Mouse (Mus musculus): ENCODE results near the gene Carns1. TPM values are rescaled to one million over a fixed set of nuclear protein-coding genes. Genes with fewer than 3 reads are reported as not detected.

The Carns1 gene
- polyA plus RNA-seq, 1 experiment, result 1.1 TPM

GRCm38 (mm10) chr19:4146366-4147021 lies 28.8 kb downstream of the Carns1 start:
- Histone ChIP-seq H3K27ac (ENCODE audit: insufficient read depth, low read depth, low read length) (peak overlapping the region; percentile 67), H3K4me1 (ENCODE audit: control insufficient read depth, insufficient read depth, low read length) (peaks cover 54% of the 10 kb centered on the region), H3K4me3 (ENCODE audit: insufficient read depth, low read length) (no peak overlapping the region)
- TF ChIP-seq CTCF (IDR thresholded peaks at IDR 0.05; ENCODE audit: low read depth, low read length) (no peak), POLR2A (IDR thresholded peaks at IDR 0.05; ENCODE audit: borderline replicate concordance, low read depth, low read length) (no peak)

GRCm38 (mm10) chr19:4145936-4146335 lies 29.3 kb downstream of the Carns1 start:
- Histone ChIP-seq H3K27ac (ENCODE audit: insufficient read depth, low read depth, low read length) (0 out of 2 replicates have a peak overlapping the region, but pooled peaks have one; percentile 9), H3K4me1 (ENCODE audit: control insufficient read depth, insufficient read depth, low read length) (peaks cover 54% of the 10 kb centered on the region)
- TF ChIP-seq POLR2A (IDR thresholded peaks at IDR 0.05; ENCODE audit: borderline replicate concordance, low read depth, low read length) (no peak), CTCF (IDR thresholded peaks at IDR 0.05; ENCODE audit: low read depth, low read length) (no peak)

GRCm38 (mm10) chr19:4144550-4145498 lies 30.5 kb downstream of the Carns1 start:
- Histone ChIP-seq H3K4me3 (ENCODE audit: insufficient read depth, low read length) (no peak overlapping the region), H3K27ac (ENCODE audit: insufficient read depth, low read depth, low read length) (peak overlapping the region; percentile 70), H3K4me1 (ENCODE audit: control insufficient read depth, insufficient read depth, low read length) (peaks cover 49% of the 10 kb centered on the region)
- TF ChIP-seq POLR2A (IDR thresholded peaks at IDR 0.05; ENCODE audit: borderline replicate concordance, low read depth, low read length), result no peak
- no peak for TF ChIP-seq CTCF (IDR thresholded peaks at IDR 0.05; ENCODE audit: low read depth, low read length)

More at GRCm38 (mm10) chr19:4145936-4146335, 29.3 kb downstream of the Carns1 start:
- H3K4me3 ChIP-seq (ENCODE audit: insufficient read depth, low read length), result no peak overlapping the region

- no peak for TF ChIP-seq POLR2A (IDR thresholded peaks at IDR 0.05; ENCODE audit: borderline replicate concordance, low read depth, low read length)
- no peak for TF ChIP-seq CTCF (IDR thresholded peaks at IDR 0.05; ENCODE audit: low read depth, low read length)
- peaks cover 46% of the 10 kb centered on the region for H3K4me1 ChIP-seq (ENCODE audit: control insufficient read depth, insufficient read depth, low read length)
- H3K27ac ChIP-seq (ENCODE audit: insufficient read depth, low read depth, low read length), result peak within 1 kb of the TSS; percentile 70
- H3K4me3 ChIP-seq (ENCODE audit: insufficient read depth, low read length), result no peak within 1 kb of the TSS
Measured at GRCm38 (mm10) chr19:4143759-4144268, 31.5 kb downstream of the Carns1 start, which contains the start of gene Cabp4. Cabp4 (minus strand) TSS chr19:4144033.

GRCm38 (mm10) chr19:4142416-4143173 lies 32.7 kb downstream of the Carns1 start:
- Histone ChIP-seq H3K4me1 (ENCODE audit: control insufficient read depth, insufficient read depth, low read length) (peaks cover 45% of the 10 kb centered on the region), H3K4me3 (ENCODE audit: insufficient read depth, low read length) (no peak overlapping the region), H3K27ac (ENCODE audit: insufficient read depth, low read depth, low read length) (no peak overlapping the region)
- no peak for TF ChIP-seq POLR2A (IDR thresholded peaks at IDR 0.05; ENCODE audit: borderline replicate concordance, low read depth, low read length)
- TF ChIP-seq CTCF (IDR thresholded peaks at IDR 0.05; ENCODE audit: low read depth, low read length), result no peak

GRCm38 (mm10) chr19:4140147-4140546 lies 35.1 kb downstream of the Carns1 start:
- TF ChIP-seq POLR2A (IDR thresholded peaks at IDR 0.05; ENCODE audit: borderline replicate concordance, low read depth, low read length) (no peak), CTCF (IDR thresholded peaks at IDR 0.05; ENCODE audit: low read depth, low read length) (no peak)
- H3K27ac ChIP-seq (ENCODE audit: insufficient read depth, low read depth, low read length), result no peak overlapping the region
- peaks cover 34% of the 10 kb centered on the region for H3K4me1 ChIP-seq (ENCODE audit: control insufficient read depth, insufficient read depth, low read length)
- no peak overlapping the region for H3K4me3 ChIP-seq (ENCODE audit: insufficient read depth, low read length)

GRCm38 (mm10) chr19:4139446-4139845 lies 35.8 kb downstream of the Carns1 start, which contains the start of gene Gpr152:
Gpr152 (plus strand) TSS chr19:4139787.
- Histone ChIP-seq H3K27ac (ENCODE audit: insufficient read depth, low read depth, low read length) (no peak within 1 kb of the TSS), H3K4me1 (ENCODE audit: control insufficient read depth, insufficient read depth, low read length) (peaks cover 32% of the 10 kb centered on the region), H3K4me3 (ENCODE audit: insufficient read depth, low read length) (no peak within 1 kb of the TSS)
- TF ChIP-seq POLR2A (IDR thresholded peaks at IDR 0.05; ENCODE audit: borderline replicate concordance, low read depth, low read length) (no peak), CTCF (IDR thresholded peaks at IDR 0.05; ENCODE audit: low read depth, low read length) (no peak)

GRCm38 (mm10) chr19:4137913-4138312 lies 37.4 kb downstream of the Carns1 start:
- Histone ChIP-seq H3K4me3 (ENCODE audit: insufficient read depth, low read length) (no peak overlapping the region), H3K4me1 (ENCODE audit: control insufficient read depth, insufficient read depth, low read length) (peaks cover 20% of the 10 kb centered on the region), H3K27ac (ENCODE audit: insufficient read depth, low read depth, low read length) (no peak overlapping the region)
- TF ChIP-seq POLR2A (IDR thresholded peaks at IDR 0.05; ENCODE audit: borderline replicate concordance, low read depth, low read length), result no peak
- TF ChIP-seq CTCF (IDR thresholded peaks at IDR 0.05; ENCODE audit: low read depth, low read length), result no peak

- Histone ChIP-seq H3K4me3 (ENCODE audit: insufficient read depth, low read length) (no peak overlapping the region), H3K4me1 (ENCODE audit: control insufficient read depth, insufficient read depth, low read length) (peaks cover 25% of the 10 kb centered on the region), H3K27ac (ENCODE audit: insufficient read depth, low read depth, low read length) (no peak overlapping the region)
- TF ChIP-seq CTCF (IDR thresholded peaks at IDR 0.05; ENCODE audit: low read depth, low read length) (no peak), POLR2A (IDR thresholded peaks at IDR 0.05; ENCODE audit: borderline replicate concordance, low read depth, low read length) (no peak)
Measured at GRCm38 (mm10) chr19:4136463-4136862, 38.8 kb downstream of the Carns1 start.
